Mouse (Mus musculus): ENCODE results near the gene Tex2.

DNA sequence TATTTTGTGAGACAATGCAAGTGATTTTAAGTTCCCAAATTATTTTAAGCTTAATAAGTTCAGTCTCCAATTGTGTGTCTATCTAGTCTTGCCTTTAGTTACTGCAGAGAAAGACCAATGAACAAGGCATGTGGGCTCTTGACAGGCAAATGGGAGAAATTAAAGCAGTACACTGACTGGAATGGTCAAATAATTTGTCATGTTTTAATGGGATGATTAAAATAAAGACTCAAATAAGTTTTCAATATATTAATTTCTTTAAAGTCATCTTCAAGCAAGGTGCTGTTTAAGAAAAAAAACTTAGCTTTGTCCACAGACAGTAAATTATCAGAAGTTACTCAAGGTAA lies 111.1 kb downstream of the Tex2 start:
- TF ChIP-seq CTCF (IDR thresholded peaks at IDR 0.05; ENCODE audit: borderline replicate concordance, insufficient read depth, low read length) (no peak), POLR2A (IDR thresholded peaks at IDR 0.05; ENCODE audit: low read depth, low read length) (peak; percentile 52)

Data from embryonic fibroblast, embryonic 13.5 days (primary cell).